Mouse (Mus musculus) heart, postnatal 0 days (tissue): Measurements from ENCODE around the gene Ints4.

Experiments
- CTCF ChIP-seq: IDR thresholded peaks from 2 replicates; pipeline ENCODE4 v1.5.1; 2016; ENCODE audit warnings: antibody characterized with exemption, control low read depth, low read depth
- EP300 ChIP-seq: IDR thresholded peaks from 2 replicates; pipeline ENCODE4 v1.6.1; 2016; ENCODE audit warnings: antibody characterized with exemption, low read depth

DNA sequence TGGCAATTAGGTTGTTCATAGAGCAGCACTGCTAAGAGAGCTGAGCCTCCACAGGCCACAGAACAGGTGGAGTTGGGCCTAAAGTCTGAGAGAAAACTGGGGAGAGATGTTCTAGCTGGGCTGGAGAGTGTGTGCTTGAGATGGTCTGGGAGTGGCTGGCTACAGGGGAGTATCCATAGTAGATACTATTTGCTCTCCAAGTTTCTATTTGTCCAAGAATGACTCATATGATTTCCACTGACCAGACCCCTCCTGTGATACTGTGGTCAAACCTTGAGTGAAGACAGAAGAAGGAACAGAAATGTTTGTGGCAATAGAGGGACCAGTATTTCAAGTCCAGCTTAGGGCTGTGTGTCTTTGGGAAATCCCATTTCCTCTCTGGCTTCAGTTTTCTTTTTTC lies 41.8 kb upstream of the Ints4 start:
- TF ChIP-seq CTCF, result no peak
- TF ChIP-seq EP300, result no peak
